Comparison of ENCODE assay signal across 30 mouse cellular contexts in genomic region chr10:23949508-23950005, GRCm38 (mm10). TPM values are rescaled to one million over a fixed set of nuclear protein-coding genes. Genes with fewer than 3 reads are reported as not detected.
DNase-seq lines count a peak whose midpoint lies in the region; ATAC-seq and TF ChIP-seq lines count a peak whose summit lies in the region.
"Had no signal": no experiment of that assay in that cellular context is flagged by ENCODE, and none has a peak within 500 bp of the region (broad histone marks: within the 10 kb centered on the region; RNA-seq: fewer than 3 reads in every experiment).

TSS of gene Taar3 (plus strand) at chr10:23949558.

- no peak for TF ChIP-seq CTCF in cortical plate, adult 2 months (IDR thresholded peaks at IDR 0.05; ENCODE audit: extremely low read depth, insufficient read depth, low read length)

- H3K27me3 ChIP-seq in forebrain, embryonic 16.5 days (replicated peaks; ENCODE audit: control insufficient read depth, insufficient read depth, low read length): no peaks in the 10 kb centered on the region
- H3K27me3 ChIP-seq in forebrain, embryonic 11.5 days (ENCODE audit: control insufficient read depth, insufficient read depth, low read length): no peaks in the 10 kb centered on the region
- no peaks in the 10 kb centered on the region for H3K27me3 ChIP-seq in hindbrain, embryonic 11.5 days (ENCODE audit: control insufficient read depth, insufficient read depth, low read length)
- no peaks in the 10 kb centered on the region for H3K27me3 ChIP-seq in hindbrain, embryonic 10.5 days (ENCODE audit: insufficient read depth, poor library complexity, severe bottlenecking)
- H3K27me3 ChIP-seq: embryonic facial prominence, embryonic 15.5 days; hindbrain, embryonic 15.5 days; intestine, embryonic 15.5 days; liver, embryonic 13.5 days; neural tube, embryonic 13.5 days had no signal

- H3K4me1 ChIP-seq in forebrain, embryonic 16.5 days (replicated peaks; ENCODE audit: control insufficient read depth, insufficient read depth, low read length): no peaks in the 10 kb centered on the region
- no peaks in the 10 kb centered on the region for H3K4me1 ChIP-seq in forebrain, embryonic 11.5 days (replicated peaks; ENCODE audit: control insufficient read depth, insufficient read depth, low read length)
- no peaks in the 10 kb centered on the region for H3K4me1 ChIP-seq in hindbrain, embryonic 11.5 days (replicated peaks; ENCODE audit: control insufficient read depth, insufficient read depth, low read length)
- H3K4me1 ChIP-seq in hindbrain, embryonic 10.5 days (replicated peaks): no peaks in the 10 kb centered on the region
- no peaks in the 10 kb centered on the region for H3K4me1 ChIP-seq in cortical plate, adult 2 months (ENCODE audit: control insufficient read depth, insufficient read depth, low read length)
- H3K4me1 ChIP-seq: embryonic facial prominence, embryonic 15.5 days; hindbrain, embryonic 15.5 days; intestine, embryonic 15.5 days; liver, embryonic 13.5 days; neural tube, embryonic 13.5 days had no signal

- H3K4me3 ChIP-seq in forebrain, embryonic 16.5 days (replicated peaks; ENCODE audit: low read length): no peak within 1 kb of the TSS
- H3K4me3 ChIP-seq in forebrain, embryonic 11.5 days (ENCODE audit: low read depth, low read length): no peak within 1 kb of the TSS
- H3K4me3 ChIP-seq in hindbrain, embryonic 11.5 days (ENCODE audit: low read depth, low read length): no peak within 1 kb of the TSS
- no peak within 1 kb of the TSS for H3K4me3 ChIP-seq in hindbrain, embryonic 10.5 days
- 0 out of 2 replicates have a peak within 1 kb of the TSS, but pooled peaks have one; percentile 3 for H3K4me3 ChIP-seq in cortical plate, adult 2 months (ENCODE audit: insufficient read depth, low read length)
- H3K4me3 ChIP-seq: embryonic facial prominence, embryonic 15.5 days; heart, adult 2 months; hindbrain, embryonic 15.5 days; intestine, embryonic 15.5 days; layer of hippocampus, adult 2 months; liver, embryonic 13.5 days; myocyte; neural tube, embryonic 13.5 days had no signal

- H3K4me2 ChIP-seq in forebrain, embryonic 16.5 days (ENCODE audit: low read length): no peak within 1 kb of the TSS
- H3K4me2 ChIP-seq in forebrain, embryonic 11.5 days (ENCODE audit: low read depth, low read length, severe bottlenecking): no peak within 1 kb of the TSS
- H3K4me2 ChIP-seq in hindbrain, embryonic 11.5 days (replicated peaks; ENCODE audit: low read depth, low read length): no peak within 1 kb of the TSS
- H3K4me2 ChIP-seq: embryonic facial prominence, embryonic 15.5 days; hindbrain, embryonic 15.5 days; intestine, embryonic 15.5 days; liver, embryonic 13.5 days; neural tube, embryonic 13.5 days had no signal

- no peak within 1 kb of the TSS for H3K27ac ChIP-seq in forebrain, embryonic 16.5 days (ENCODE audit: low read length)
- H3K27ac ChIP-seq in forebrain, embryonic 11.5 days (ENCODE audit: low read depth, low read length): no peak within 1 kb of the TSS
- H3K27ac ChIP-seq in hindbrain, embryonic 11.5 days (ENCODE audit: low read depth, low read length): no peak within 1 kb of the TSS
- H3K27ac ChIP-seq in hindbrain, embryonic 10.5 days: no peak within 1 kb of the TSS
- H3K27ac ChIP-seq in cortical plate, adult 2 months (ENCODE audit: insufficient read depth, low read length): no peak within 1 kb of the TSS
- H3K27ac ChIP-seq: embryonic facial prominence, embryonic 15.5 days; heart, adult 2 months; hindbrain, embryonic 15.5 days; intestine, embryonic 15.5 days; layer of hippocampus, adult 2 months; liver, embryonic 13.5 days; neural tube, embryonic 13.5 days had no signal

- whole genome bisulfite sequencing in forebrain, embryonic 16.5 days: 87% methylated on average over 16 of the region's 16 CpGs
- 89% methylated on average over 16 of the region's 16 CpGs for WGBS in forebrain, embryonic 11.5 days
- 88% methylated on average over 16 of the region's 16 CpGs for WGBS in hindbrain, embryonic 11.5 days
- WGBS in hindbrain, embryonic 10.5 days: 88% methylated on average over 16 of the region's 16 CpGs

- H3K9me3 ChIP-seq in forebrain, embryonic 16.5 days (ENCODE audit: control insufficient read depth, low read length): no peaks in the 10 kb centered on the region
- no peaks in the 10 kb centered on the region for H3K9me3 ChIP-seq in forebrain, embryonic 11.5 days (ENCODE audit: control insufficient read depth, low read length)
- no peaks in the 10 kb centered on the region for H3K9me3 ChIP-seq in hindbrain, embryonic 11.5 days (ENCODE audit: control insufficient read depth, low read length)
- no peaks in the 10 kb centered on the region for H3K9me3 ChIP-seq in hindbrain, embryonic 10.5 days
- H3K9me3 ChIP-seq: embryonic facial prominence, embryonic 15.5 days; hindbrain, embryonic 15.5 days; intestine, embryonic 15.5 days; liver, embryonic 13.5 days; neural tube, embryonic 13.5 days had no signal

- no peaks in the 10 kb centered on the region for H3K36me3 ChIP-seq in forebrain, embryonic 16.5 days (ENCODE audit: control insufficient read depth, insufficient read depth)
- no peaks in the 10 kb centered on the region for H3K36me3 ChIP-seq in forebrain, embryonic 11.5 days (ENCODE audit: control insufficient read depth, insufficient read depth, low read length)
- H3K36me3 ChIP-seq in hindbrain, embryonic 11.5 days (ENCODE audit: control insufficient read depth, insufficient read depth, low read length): no peaks in the 10 kb centered on the region
- H3K36me3 ChIP-seq in hindbrain, embryonic 10.5 days: no peaks in the 10 kb centered on the region
- H3K36me3 ChIP-seq: embryonic facial prominence, embryonic 15.5 days; hindbrain, embryonic 15.5 days; intestine, embryonic 15.5 days; liver, embryonic 13.5 days; neural tube, embryonic 13.5 days had no signal

- 0 out of 2 replicates have a peak, but pooled peaks have one; percentile 20 for ATAC-seq in forebrain, embryonic 16.5 days
- ATAC-seq in forebrain, embryonic 11.5 days (replicated peaks; ENCODE audit: low FRiP score): no peak
- ATAC-seq in hindbrain, embryonic 11.5 days (ENCODE audit: low FRiP score): no peak
- ATAC-seq: CD4-positive, CD25-positive, alpha-beta regulatory T cell, adult 4 months; intestine, embryonic 15.5 days had no signal

- no peak for DNase-seq in forebrain, embryonic 11.5 days (ENCODE audit: low spot score)
- peak; percentile 9 for DNase-seq in hindbrain, embryonic 11.5 days (ENCODE audit: low spot score)
- no peak for DNase-seq in hindbrain, embryonic 10.5 days (ENCODE audit: low spot score)
- DNase-seq in right cerebral cortex, adult 2 months (ENCODE audit: low spot score in 2 of 2): peak; percentile 12 to 20
- no peak for DNase-seq in right cerebral cortex, adult 18-20 months
- no peak for DNase-seq in thymus, postnatal 4 days
- DNase-seq: adrenal gland, postnatal 25 days; cerebellum, adult 11-12 months; cerebellum, postnatal 36 days; gastrocnemius, postnatal 25 days; heart, adult 2 months; kidney, adult 9 months; liver, embryonic 13.5 days; lung, adult 2 months; lung, postnatal 14 days; midbrain, embryonic 14.5 days; retina, postnatal 1 day had no signal

- no peak for TF ChIP-seq POLR2A in cortical plate, adult 2 months (IDR thresholded peaks at IDR 0.05; ENCODE audit: extremely low read depth, insufficient read depth, low read length)

- no peak within 1 kb of the TSS for H3K9ac ChIP-seq in forebrain, embryonic 16.5 days (replicated peaks; ENCODE audit: low read depth, low read length)
- no peak within 1 kb of the TSS for H3K9ac ChIP-seq in forebrain, embryonic 11.5 days (ENCODE audit: low read length)
- H3K9ac ChIP-seq in hindbrain, embryonic 11.5 days (ENCODE audit: low read depth, low read length): no peak within 1 kb of the TSS
- H3K9ac ChIP-seq: embryonic facial prominence, embryonic 15.5 days; hindbrain, embryonic 15.5 days; intestine, embryonic 15.5 days; liver, embryonic 13.5 days; neural tube, embryonic 13.5 days had no signal

RNA-seq across cellular contexts. Expression of gene Taar3, which starts in this region (rescaled TPM):
- not detected in 2 replicates for polyA plus RNA-seq in forebrain, embryonic 16.5 days (2015; fragmentation: Nextera tagmentation; extraction: Ambion mirVana)
- not detected in 2 replicates for polyA plus RNA-seq in forebrain, embryonic 11.5 days (2014; fragmentation: Nextera tagmentation; extraction: Ambion mirVana)
- polyA plus RNA-seq in hindbrain, embryonic 11.5 days (2014; fragmentation: Nextera tagmentation; extraction: Ambion mirVana): not detected in 2 replicates
- polyA plus RNA-seq in hindbrain, embryonic 10.5 days (2016; fragmentation: Nextera tagmentation; extraction: Ambion mirVana): not detected in 2 replicates
- not detected in 2 replicates for polyA plus RNA-seq in cortical plate, adult 2 months (2012; rRNA removed)
- polyA plus RNA-seq: CD4-positive, CD25-positive, alpha-beta regulatory T cell, adult 4 months; embryonic facial prominence, embryonic 15.5 days; heart, adult 2 months; heart, embryonic 14.5 days; hindbrain, embryonic 15.5 days; intestine, embryonic 15.5 days; limb, embryonic 14.5 days; liver, embryonic 13.5 days; lung, adult 2 months; midbrain, embryonic 14.5 days; myocyte; neural tube, embryonic 13.5 days; spleen, adult 2 months; testis, adult 2 months had no signal

Comparison
In these comparisons a context has a peak if more than half of its experiments do, and no peak if none do; other contexts are left out.
1. DNase-seq: peak in right cerebral cortex, adult 2 months (2 of 2); none in forebrain, embryonic 11.5 days (single experiment), hindbrain, embryonic 10.5 days (single experiment), right cerebral cortex, adult 18-20 months (single experiment) and thymus, postnatal 4 days (single experiment).
2. Peak in ATAC-seq in forebrain, embryonic 16.5 days; RNA of the gene not detected or under 1 TPM.
3. Peak in DNase-seq in hindbrain, embryonic 11.5 days; RNA of the gene not detected or under 1 TPM.